Mouse (Mus musculus): ENCODE measurements around the gene Fdxacb1. TPM values are rescaled to one million over a fixed set of nuclear protein-coding genes. Genes with fewer than 3 reads are reported as not detected.

Fdxacb1 gene
- total and polyA plus RNA-seq, 2 experiments from 2014 or later = 9.2 to 9.7 TPM

- Histone ChIP-seq H3K9me3 (ENCODE audit: low read length) (no peaks in the 10 kb centered on the region), H3K4me3 (ENCODE audit: low read depth, low read length) (no peak overlapping the region), H3K36me3 (ENCODE audit: insufficient read depth, low read length) (no peaks in the 10 kb centered on the region), H3K27ac (ENCODE audit: low read depth, low read length) (no peak overlapping the region), H3K9ac (replicated peaks; ENCODE audit: low read length, poor library complexity, severe bottlenecking) (no peak overlapping the region), H3K4me2 (ENCODE audit: low read depth, low read length, poor library complexity, severe bottlenecking) (no peak overlapping the region), H3K4me1 (ENCODE audit: insufficient read depth, low read length) (no peaks in the 10 kb centered on the region), H3K27me3 (ENCODE audit: insufficient read depth, low read length) (no peaks in the 10 kb centered on the region)
- ATAC-seq (ENCODE audit: low FRiP score) = no peak
- WGBS = 66% methylated on average over 2 of the region's 2 CpGs
- DNase-seq (ENCODE audit: low spot score) = no peak
- TF ChIP-seq CTCF (IDR thresholded peaks at IDR 0.05) = no peak
These were observed 25.3 kb upstream of the Fdxacb1 start for GRCm38 (mm10) chr9:50742744-50743143.

GRCm38 (mm10) chr9:50745806-50746205 is 22.2 kb upstream of the Fdxacb1 start:
- Histone ChIP-seq H3K9ac (replicated peaks; ENCODE audit: low read length, poor library complexity, severe bottlenecking) (no peak overlapping the region), H3K9me3 (ENCODE audit: low read length) (no peaks in the 10 kb centered on the region), H3K4me2 (ENCODE audit: low read depth, low read length, poor library complexity, severe bottlenecking) (peak overlapping the region; percentile 58), H3K4me1 (ENCODE audit: insufficient read depth, low read length) (no peaks in the 10 kb centered on the region), H3K36me3 (ENCODE audit: insufficient read depth, low read length) (no peaks in the 10 kb centered on the region), H3K27me3 (ENCODE audit: insufficient read depth, low read length) (no peaks in the 10 kb centered on the region), H3K27ac (ENCODE audit: low read depth, low read length) (no peak overlapping the region), H3K4me3 (ENCODE audit: low read depth, low read length) (peak overlapping the region; percentile 34)
- ATAC-seq (ENCODE audit: low FRiP score) (no peak), DNase-seq (ENCODE audit: low spot score) (no peak)
- 18% methylated on average over 7 of the region's 7 CpGs for WGBS
- no peak for TF ChIP-seq CTCF (IDR thresholded peaks at IDR 0.05)

- WGBS = 4% methylated on average over 19 of the region's 19 CpGs
- no peak within 1 kb of the TSS; the same call in 1 of the 2 replicates for H3K9ac ChIP-seq (replicated peaks; ENCODE audit: low read length, poor library complexity, severe bottlenecking)
- no peaks in the 10 kb centered on the region for H3K27me3 ChIP-seq (ENCODE audit: insufficient read depth, low read length)
- no peak within 1 kb of the TSS for H3K27ac ChIP-seq (ENCODE audit: low read depth, low read length)
- H3K9me3 ChIP-seq (ENCODE audit: low read length) = no peaks in the 10 kb centered on the region
- H3K36me3 ChIP-seq (ENCODE audit: insufficient read depth, low read length) = no peaks in the 10 kb centered on the region
- TF ChIP-seq CTCF (IDR thresholded peaks at IDR 0.05) = peak; percentile 43
- no peak for ATAC-seq (ENCODE audit: low FRiP score)
- H3K4me3 ChIP-seq (ENCODE audit: low read depth, low read length) = peak within 1 kb of the TSS; percentile 34
- H3K4me1 ChIP-seq (ENCODE audit: insufficient read depth, low read length) = no peaks in the 10 kb centered on the region
- DNase-seq (ENCODE audit: low spot score) = peak; percentile 28
- peak within 1 kb of the TSS; percentile 58 for H3K4me2 ChIP-seq (ENCODE audit: low read depth, low read length, poor library complexity, severe bottlenecking)
These were observed 21.8 kb upstream of the Fdxacb1 start, which contains the start of gene 2310030G06Rik for GRCm38 (mm10) chr9:50746214-50746677. Gene 2310030G06Rik, minus strand, starts transcription at chr9:50746536.

GRCm38 (mm10) chr9:50750706-50751105 is 17.3 kb upstream of the Fdxacb1 start:
- 67% methylated on average over 6 of the region's 6 CpGs for WGBS
- ATAC-seq (ENCODE audit: low FRiP score) = no peak
- Histone ChIP-seq H3K9ac (replicated peaks; ENCODE audit: low read length, poor library complexity, severe bottlenecking) (no peak overlapping the region), H3K27me3 (ENCODE audit: insufficient read depth, low read length) (no peaks in the 10 kb centered on the region), H3K9me3 (ENCODE audit: low read length) (no peaks in the 10 kb centered on the region), H3K27ac (ENCODE audit: low read depth, low read length) (no peak overlapping the region), H3K4me2 (ENCODE audit: low read depth, low read length, poor library complexity, severe bottlenecking) (no peak overlapping the region), H3K4me1 (ENCODE audit: insufficient read depth, low read length) (no peaks in the 10 kb centered on the region), H3K36me3 (ENCODE audit: insufficient read depth, low read length) (no peaks in the 10 kb centered on the region), H3K4me3 (ENCODE audit: low read depth, low read length) (no peak overlapping the region)
- TF ChIP-seq CTCF (IDR thresholded peaks at IDR 0.05) = no peak
- DNase-seq (ENCODE audit: low spot score) = no peak

- Histone ChIP-seq H3K36me3 (ENCODE audit: insufficient read depth, low read length) (no peaks in the 10 kb centered on the region), H3K27me3 (ENCODE audit: insufficient read depth, low read length) (no peaks in the 10 kb centered on the region), H3K4me2 (ENCODE audit: low read depth, low read length, poor library complexity, severe bottlenecking) (no peak within 1 kb of the TSS), H3K27ac (ENCODE audit: low read depth, low read length) (no peak within 1 kb of the TSS), H3K4me3 (ENCODE audit: low read depth, low read length) (no peak within 1 kb of the TSS), H3K4me1 (ENCODE audit: insufficient read depth, low read length) (no peaks in the 10 kb centered on the region), H3K9me3 (ENCODE audit: low read length) (no peaks in the 10 kb centered on the region), H3K9ac (replicated peaks; ENCODE audit: low read length, poor library complexity, severe bottlenecking) (0 out of 2 replicates have a peak within 1 kb of the TSS, but pooled peaks have one; percentile 1)
- TF ChIP-seq CTCF (IDR thresholded peaks at IDR 0.05) = no peak
- 76% methylated on average over 22 of the region's 22 CpGs for WGBS
- DNase-seq (ENCODE audit: low spot score) (no peak), ATAC-seq (ENCODE audit: low FRiP score) (no peak)
These were observed 16.7 kb upstream of the Fdxacb1 start, which contains the start of gene Cryab for GRCm38 (mm10) chr9:50751323-50751722. Gene Cryab, plus strand, starts transcription at chr9:50751325.

- DNase-seq (ENCODE audit: low spot score) (no peak), ATAC-seq (ENCODE audit: low FRiP score) (no peak)
- no peak for TF ChIP-seq CTCF (IDR thresholded peaks at IDR 0.05)
- no peak within 1 kb of the TSS for H3K4me3 ChIP-seq (ENCODE audit: low read depth, low read length)
- no peaks in the 10 kb centered on the region for H3K9me3 ChIP-seq (ENCODE audit: low read length)
- 0 out of 2 replicates have a peak within 1 kb of the TSS, but pooled peaks have one; percentile 1 for H3K9ac ChIP-seq (replicated peaks; ENCODE audit: low read length, poor library complexity, severe bottlenecking)
- no peaks in the 10 kb centered on the region for H3K36me3 ChIP-seq (ENCODE audit: insufficient read depth, low read length)
- no peaks in the 10 kb centered on the region for H3K4me1 ChIP-seq (ENCODE audit: insufficient read depth, low read length)
- H3K4me2 ChIP-seq (ENCODE audit: low read depth, low read length, poor library complexity, severe bottlenecking) = no peak within 1 kb of the TSS
- 70% methylated on average over 14 of the region's 14 CpGs for WGBS
- H3K27ac ChIP-seq (ENCODE audit: low read depth, low read length) = no peak within 1 kb of the TSS
- no peaks in the 10 kb centered on the region for H3K27me3 ChIP-seq (ENCODE audit: insufficient read depth, low read length)
These were observed 15.9 kb upstream of the Fdxacb1 start, which contains the start of gene Hspb2 for GRCm38 (mm10) chr9:50752054-50752602. Gene Hspb2, minus strand, starts transcription at chr9:50752354.

All from midbrain, postnatal 0 days (tissue).